Mouse (Mus musculus) lung, postnatal 0 days (tissue): ENCODE measurements around the gene Sumf2. TPM values are rescaled to one million over a fixed set of nuclear protein-coding genes. Genes with fewer than 3 reads are reported as not detected.

Experiments used
- ATAC-seq: fragments of 200-750 bp; cut with Nextera tagmentation; 2 replicates; pipeline ENCODE4 v1.8.0; 2017; ENCODE audit warnings: moderate library complexity
- DNase-seq: peaks from one replicate; pipeline ENCODE4 v3.0.0-alpha.2; 2016; ENCODE audit warnings: low spot score
- H3K27ac ChIP-seq: fragments of 300-500 bp; sonication (generic); 2 replicates; pipeline ENCODE4 v1.5.1; 2014; ENCODE audit warnings: antibody characterized with exemption, mild to moderate bottlenecking, low read length, mixed read lengths
- H3K27me3 ChIP-seq: fragments of 300-500 bp; sonication (generic); replicated peaks from 2 replicates; pipeline ENCODE4 v1.6.1; 2014; ENCODE audit warnings: low read length, mixed read lengths; ENCODE audit not compliant: insufficient read depth
- H3K36me3 ChIP-seq: fragments of 300-500 bp; sonication (generic); 2 replicates; pipeline ENCODE4 v1.6.1; 2014; ENCODE audit warnings: low read length, mixed read lengths; ENCODE audit not compliant: insufficient read depth
- H3K4me1 ChIP-seq: fragments of 300-500 bp; sonication (generic); 2 replicates; pipeline ENCODE4 v1.6.1; 2014; ENCODE audit warnings: antibody characterized with exemption, low read depth, low read length, mixed read lengths; ENCODE audit not compliant: insufficient read depth
- H3K4me2 ChIP-seq: fragments of 300-500 bp; sonication (generic); replicated peaks from 2 replicates; pipeline ENCODE4 v1.6.1; 2014; ENCODE audit warnings: low read depth, mild to moderate bottlenecking, low read length, moderate library complexity, mixed read lengths
- H3K4me3 ChIP-seq: fragments of 300-500 bp; sonication (generic); 2 replicates; pipeline ENCODE4 v1.5.1; 2014; ENCODE audit warnings: low read depth, low read length
- H3K9ac ChIP-seq: fragments of 300-500 bp; sonication (generic); replicated peaks from 2 replicates; pipeline ENCODE4 v1.6.1; 2014; ENCODE audit warnings: low read depth, mild to moderate bottlenecking
- H3K9me3 ChIP-seq: fragments of 300-500 bp; sonication (generic); 2 replicates; pipeline ENCODE4 v1.6.1; 2016; ENCODE audit warnings: low read length, mixed read lengths
- CTCF ChIP-seq: IDR thresholded peaks from 2 replicates; pipeline ENCODE4 v1.5.1; 2016; ENCODE audit warnings: antibody characterized with exemption, mild to moderate bottlenecking
- EP300 ChIP-seq: IDR thresholded peaks from 2 replicates; pipeline ENCODE4 v1.6.1; 2016; ENCODE audit warnings: antibody characterized with exemption, mild to moderate bottlenecking, control low read depth
- WGBS: fragments of 180-500 bp; shearing (Covaris S2); extraction: QIAGEN DNeasy Blood & Tissue Kit; methylation state at CpG from one replicate; pipeline ENCODE4 v1.1.7; 2014; 5-methylcytosine and 5-hydroxymethylcytosine counted together
- polyA plus RNA-seq: library from polyadenylated mRNA; unstranded; fragments of >200 nt; fragmentation: Nextera tagmentation; extraction: Ambion mirVana; gene quantifications from 2 replicates; pipeline ENCODE4 v1.2.1, GENCODE M21; 2015

Gene Sumf2
- polyA plus RNA-seq: 25.5 and 30.9 TPM in 2 replicates

- 0 out of 2 replicates have a peak, but pooled peaks cover 3% of the 10 kb centered on the region for H3K4me1 ChIP-seq
These were observed at the start of gene Sumf2 for GRCm38 (mm10) chr5:129846752-129847557. TSS of gene Sumf2 (plus strand) at chr5:129846986.

GRCm38 (mm10) chr5:129844848-129845247 is 1.9 kb upstream of the Sumf2 start:
- ATAC-seq (no peak), DNase-seq (no peak)
- H3K36me3 ChIP-seq: peaks cover 16% of the 10 kb centered on the region; the same call in 1 of the 2 replicates

More at GRCm38 (mm10) chr5:129846752-129847557, at the start of gene Sumf2:
- peak within 1 kb of the TSS; percentile 66 for H3K4me2 ChIP-seq
- H3K36me3 ChIP-seq: peaks cover 16% of the 10 kb centered on the region; the same call in 1 of the 2 replicates
- peak within 1 kb of the TSS; percentile 62 for H3K9ac ChIP-seq
- DNase-seq (peak; percentile 98), ATAC-seq (peak; percentile 100)
- no peak for TF ChIP-seq EP300
- TF ChIP-seq CTCF: no peak
- peak within 1 kb of the TSS; percentile 56 for H3K4me3 ChIP-seq
- no peak within 1 kb of the TSS for H3K27ac ChIP-seq
- WGBS: 6% methylated on average over 22 of the region's 22 CpGs
- H3K9me3 ChIP-seq: no peaks in the 10 kb centered on the region
- H3K27me3 ChIP-seq: no peaks in the 10 kb centered on the region

GRCm38 (mm10) chr5:129847558-129847820 is 703 bp downstream of the Sumf2 start:
- Histone ChIP-seq H3K27me3 (no peaks in the 10 kb centered on the region), H3K4me3 (peak overlapping the region; percentile 56), H3K36me3 (peaks cover 16% of the 10 kb centered on the region; the same call in 1 of the 2 replicates), H3K9ac (peak overlapping the region; percentile 62), H3K4me2 (peak overlapping the region; percentile 66), H3K9me3 (no peaks in the 10 kb centered on the region), H3K4me1 (0 out of 2 replicates have a peak, but pooled peaks cover 3% of the 10 kb centered on the region), H3K27ac (no peak overlapping the region)
- 37% methylated on average over 8 of the region's 8 CpGs for WGBS
- TF ChIP-seq CTCF (no peak), EP300 (no peak)
- ATAC-seq: no peak
- DNase-seq: peak; percentile 37

More at GRCm38 (mm10) chr5:129844848-129845247, 1.9 kb upstream of the Sumf2 start:
- H3K27ac ChIP-seq: no peak overlapping the region
- 90% methylated on average over 5 of the region's 5 CpGs for WGBS
- H3K4me1 ChIP-seq: 0 out of 2 replicates have a peak, but pooled peaks cover 3% of the 10 kb centered on the region
- no peak overlapping the region for H3K4me3 ChIP-seq
- H3K9ac ChIP-seq: no peak overlapping the region
- H3K27me3 ChIP-seq: no peaks in the 10 kb centered on the region
- H3K4me2 ChIP-seq: no peak overlapping the region
- H3K9me3 ChIP-seq: no peaks in the 10 kb centered on the region
- no peak for TF ChIP-seq CTCF
- TF ChIP-seq EP300: no peak

- no peaks in the 10 kb centered on the region for H3K27me3 ChIP-seq
- ATAC-seq (no peak), DNase-seq (no peak)
- H3K4me2 ChIP-seq: no peak overlapping the region
- no peak for TF ChIP-seq CTCF
- no peak for TF ChIP-seq EP300
- no peaks in the 10 kb centered on the region for H3K36me3 ChIP-seq
- no peaks in the 10 kb centered on the region for H3K4me1 ChIP-seq
- no peak overlapping the region for H3K27ac ChIP-seq
- H3K9ac ChIP-seq: no peak overlapping the region
- H3K4me3 ChIP-seq: no peak overlapping the region
- 56% methylated on average over 5 of the region's 5 CpGs for WGBS
- no peaks in the 10 kb centered on the region for H3K9me3 ChIP-seq
These were observed 8.4 kb downstream of the Sumf2 start for GRCm38 (mm10) chr5:129855163-129855562.

- Histone ChIP-seq H3K4me2 (no peak overlapping the region), H3K9me3 (no peaks in the 10 kb centered on the region), H3K4me1 (no peaks in the 10 kb centered on the region), H3K9ac (no peak overlapping the region), H3K27ac (no peak overlapping the region), H3K36me3 (no peaks in the 10 kb centered on the region), H3K27me3 (no peaks in the 10 kb centered on the region), H3K4me3 (no peak overlapping the region)
- TF ChIP-seq CTCF: no peak; the same call in 1 of the 2 replicates
- no peak for TF ChIP-seq EP300
- WGBS: 84% methylated on average over 5 of the region's 5 CpGs
- DNase-seq: no peak
- no peak for ATAC-seq
These were observed 9.6 kb downstream of the Sumf2 start for GRCm38 (mm10) chr5:129856414-129856813.

DNA sequence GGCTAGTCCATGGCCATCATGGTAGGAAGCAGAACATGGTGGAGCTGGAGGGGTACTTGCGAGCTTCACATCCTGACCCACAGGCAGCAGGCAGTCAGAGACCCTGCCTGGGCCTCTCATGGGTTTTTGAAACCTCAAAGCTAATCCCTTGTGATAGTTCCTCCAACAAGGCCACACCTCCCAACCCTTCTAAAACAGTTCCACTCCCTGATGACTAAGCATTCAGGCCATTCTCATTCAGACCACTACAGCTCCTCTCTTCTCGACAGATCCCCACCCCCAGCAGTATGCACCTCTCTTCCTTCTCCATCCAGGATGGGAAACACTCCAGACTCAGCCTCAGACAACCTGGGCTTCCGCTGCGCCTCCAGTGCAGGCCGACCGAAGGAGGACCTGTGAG is 15.5 kb downstream of the Sumf2 start:
- 94% methylated on average over 6 of the region's 6 CpGs for WGBS

More for the DNA sequence above, 15.5 kb downstream of the Sumf2 start:
- H3K4me1 ChIP-seq: no peaks in the 10 kb centered on the region
- no peaks in the 10 kb centered on the region for H3K9me3 ChIP-seq
- H3K27ac ChIP-seq: no peak overlapping the region
- H3K4me2 ChIP-seq: no peak overlapping the region
- no peak for ATAC-seq
- no peaks in the 10 kb centered on the region for H3K27me3 ChIP-seq
- no peaks in the 10 kb centered on the region; the same call in 1 of the 2 replicates for H3K36me3 ChIP-seq
- no peak overlapping the region for H3K4me3 ChIP-seq
- DNase-seq: no peak
- TF ChIP-seq CTCF (no peak), EP300 (no peak)
- H3K9ac ChIP-seq: no peak overlapping the region
